Mouse (Mus musculus) embryonic fibroblast, embryonic 13.5 days (primary cell): ENCODE results near the gene Gstm1.
A peak's percentile ranks its signal among the peaks of the same experiment; 100 is the strongest.

ENCODE experiments used
- CTCF ChIP-seq: IDR thresholded peaks from 2 replicates; pipeline ENCODE4 v1.5.1; 2011; ENCODE audit warnings: mild to moderate bottlenecking, control low read depth, low read length, moderate library complexity, borderline replicate concordance; ENCODE audit not compliant: insufficient read depth
- POLR2A ChIP-seq: IDR thresholded peaks from 2 replicates; pipeline ENCODE4 v1.6.1; 2011; ENCODE audit warnings: low read depth, mild to moderate bottlenecking, control low read depth, low read length, moderate library complexity

- peak; percentile 79 for TF ChIP-seq CTCF
- TF ChIP-seq POLR2A = peak; percentile 94
Measured at GRCm38 (mm10) chr3:108017473-108018189, at the start of gene Gstm1.
